Mouse (Mus musculus) left cerebral cortex, adult 2 months (tissue): Measurements from ENCODE around the gene Slc30a6. TPM values are rescaled to one million over a fixed set of nuclear protein-coding genes. Genes with fewer than 3 reads are reported as not detected.
A peak's percentile ranks its signal among the peaks of the same experiment; 100 is the strongest.

ENCODE experiments used
- DNase-seq, 2 experiments: peaks; one replicate each; pipeline ENCODE4 v3.0.0; 2021 to 2022; ENCODE audit warnings: low spot score in 2 of 2, mixed read lengths in 1 of 2; ENCODE audit errors: extremely low spot score in 1 of 2
- H3K27ac ChIP-seq: fragments of 200-600 bp; 2 replicates; pipeline ENCODE4 v1.8.1; 2022
- H3K4me3 ChIP-seq: fragments of 200-600 bp; 2 replicates; pipeline ENCODE4 v1.8.1; 2022
- CTCF ChIP-seq: fragments of 200-600 bp; IDR thresholded peaks from 2 replicates; pipeline ENCODE4 v1.8.1; 2022; ENCODE audit warnings: antibody characterized with exemption, mild to moderate bottlenecking, moderate library complexity
- intact Hi-C: fragments of 180-260 bp; cut with DNase I; formaldehyde crosslinking; loops from one replicate; pipeline ENCODE4 v1.15.1; 2025
- long read RNA-seq, 2 experiments: library from polyadenylated mRNA; stranded (forward); transcript quantifications; one replicate each; pipeline ENCODE4 v2.0.0; 2021; ENCODE audit warnings: borderline mapping rate in 2 of 2
- total RNA-seq, 2 experiments: library from RNA; stranded (reverse); gene quantifications; 2 replicates each; pipeline ENCODE4 v1.2.3; 2021

Gene Slc30a6
- total RNA-seq: 10 to 100 TPM; 12.6 to 15.6 TPM
- long read RNA-seq, experiment 1, transcript Slc30a6-201 (14 exons, 2,148 nt): major isoform, 10 of 14 reads
- long read RNA-seq, experiment 1, partial matches to known transcripts: 2 of 14 reads
- long read RNA-seq, experiment 1, other reads (novel, unspliced or antisense): 2 of 14 reads
- long read RNA-seq, experiment 2, partial matches to known transcripts: 3 of 9 reads
- long read RNA-seq, experiment 2, other reads (novel, unspliced or antisense): 2 of 9 reads

GRCm38 (mm10) chr17:74395383-74396065 is at the start of gene Slc30a6:
TSS of gene Slc30a6 (plus strand) at chr17:74395608.
- Histone ChIP-seq H3K27ac (peak within 1 kb of the TSS; percentile 81), H3K4me3 (peak within 1 kb of the TSS; percentile 89)
- DNase-seq: peak; percentile 95 to 97
- TF ChIP-seq CTCF: no peak
- intact Hi-C loops: loop anchor here (2.0 to 5.0 kb wide), 3 partner anchors 57 to 322 kb away; partner anchors contain the start of genes Spast, Ttc27 and Yipf4

- no peak for DNase-seq
- TF ChIP-seq CTCF: no peak
- intact Hi-C loops: no loop called here
These were observed 31.8 kb upstream of the Slc30a6 start for GRCm38 (mm10) chr17:74363592-74363991.

GRCm38 (mm10) chr17:74376916-74377315 is 18.5 kb upstream of the Slc30a6 start:
- no peak overlapping the region for H3K4me3 ChIP-seq
- DNase-seq: no peak
- TF ChIP-seq CTCF: no peak
- H3K27ac ChIP-seq: no peak overlapping the region
- intact Hi-C loops: no loop called here

More at GRCm38 (mm10) chr17:74363592-74363991, 31.8 kb upstream of the Slc30a6 start:
- Histone ChIP-seq H3K4me3 (no peak overlapping the region), H3K27ac (no peak overlapping the region)

- Histone ChIP-seq H3K4me3 (no peak overlapping the region), H3K27ac (no peak overlapping the region)
- no peak for DNase-seq
- TF ChIP-seq CTCF: no peak
- intact Hi-C loops: no loop called here
These were observed 8.8 kb upstream of the Slc30a6 start for GRCm38 (mm10) chr17:74386657-74387056.

GRCm38 (mm10) chr17:74389847-74390246 is 5.6 kb upstream of the Slc30a6 start:
- TF ChIP-seq CTCF: no peak; the same call in none of the 2 replicates
- intact Hi-C loops: no loop called here
- no peak for DNase-seq
- H3K27ac ChIP-seq: no peak overlapping the region
- H3K4me3 ChIP-seq: no peak overlapping the region

GRCm38 (mm10) chr17:74394381-74394780 is 1.0 kb upstream of the Slc30a6 start:
- intact Hi-C loops: loop anchor here (2.0 kb wide), 1 partner anchor 56 kb away; the partner anchor contains the start of gene Spast
- no peak for DNase-seq

GRCm38 (mm10) chr17:74394855-74395254 is 553 bp upstream of the Slc30a6 start:
- peak overlapping the region; percentile 44; the same call in 1 of the 2 replicates for H3K27ac ChIP-seq

More at GRCm38 (mm10) chr17:74394381-74394780, 1.0 kb upstream of the Slc30a6 start:
- no peak for TF ChIP-seq CTCF
- Histone ChIP-seq H3K27ac (no peak overlapping the region), H3K4me3 (no peak overlapping the region)

GRCm38 (mm10) chr17:74396766-74397165 is 1.4 kb downstream of the Slc30a6 start:
- DNase-seq: no peak
- TF ChIP-seq CTCF: no peak
- intact Hi-C loops: loop anchor here (5.0 kb wide), 2 partner anchors 91 to 321 kb away; partner anchors contain the start of genes Ttc27 and Yipf4
- H3K27ac ChIP-seq: no peak overlapping the region
- H3K4me3 ChIP-seq: no peak overlapping the region

More at GRCm38 (mm10) chr17:74394855-74395254, 553 bp upstream of the Slc30a6 start:
- H3K4me3 ChIP-seq: peak overlapping the region; percentile 89
- intact Hi-C loops: loop anchor here (2.0 to 5.0 kb wide), 3 partner anchors 56 to 322 kb away; partner anchors contain the start of genes Spast, Ttc27 and Yipf4
- DNase-seq: no peak
- TF ChIP-seq CTCF: no peak

GRCm38 (mm10) chr17:74397173-74397572 is 1.8 kb downstream of the Slc30a6 start:
- no peak for DNase-seq
- Histone ChIP-seq H3K27ac (no peak overlapping the region), H3K4me3 (no peak overlapping the region)
- no peak for TF ChIP-seq CTCF
- intact Hi-C loops: loop anchor here (5.0 kb wide), 2 partner anchors 90 to 320 kb away; partner anchors contain the start of genes Ttc27 and Yipf4

GRCm38 (mm10) chr17:74402486-74403222 is 7.2 kb downstream of the Slc30a6 start:
- no peak for DNase-seq
- H3K27ac ChIP-seq: no peak overlapping the region
- TF ChIP-seq CTCF: no peak
- H3K4me3 ChIP-seq: no peak overlapping the region
- intact Hi-C loops: no loop called here

- H3K4me3 ChIP-seq: no peak overlapping the region
- DNase-seq: no peak
- TF ChIP-seq CTCF: no peak
- H3K27ac ChIP-seq: no peak overlapping the region
- intact Hi-C loops: no loop called here
These were observed 11.1 kb downstream of the Slc30a6 start for GRCm38 (mm10) chr17:74406487-74406886.
